8 mouse cellular contexts compared by ENCODE assay signal in the genomic region with DNA sequence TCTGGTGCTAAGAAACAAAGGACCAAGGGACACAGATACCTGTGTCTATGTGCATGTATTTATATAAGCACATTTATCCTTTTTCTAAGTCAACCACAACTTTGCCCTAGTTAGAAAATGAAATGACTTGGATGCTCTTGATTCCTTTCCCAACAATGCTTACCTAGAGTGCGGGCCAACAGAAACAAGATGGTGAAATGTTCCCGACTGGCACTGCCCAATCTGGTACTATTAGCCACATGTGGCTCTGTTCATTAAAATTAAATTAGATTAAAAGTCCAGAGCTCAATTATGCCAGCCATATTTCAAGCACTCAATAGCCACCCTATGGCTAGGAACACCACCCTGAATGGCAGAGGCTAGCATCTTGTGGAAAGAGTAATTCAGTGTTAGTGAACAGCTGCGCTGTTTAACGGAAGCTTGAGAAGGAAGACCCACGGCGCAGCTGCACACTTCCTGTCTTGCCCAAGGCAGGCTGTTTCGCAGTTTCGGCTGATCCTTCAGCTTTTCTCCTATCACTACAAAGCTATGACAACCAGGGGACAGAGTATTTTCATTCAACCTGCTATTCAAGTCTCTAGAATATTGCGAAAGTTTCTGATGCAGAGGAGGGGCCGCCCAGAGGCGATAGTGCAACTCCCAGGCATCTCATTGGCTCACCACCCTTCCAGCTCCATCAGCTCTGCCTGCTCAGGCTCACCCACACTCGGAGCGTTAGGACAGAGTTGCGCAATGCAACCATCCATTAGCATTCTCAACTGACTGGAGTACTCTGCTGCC. TPM values are rescaled to one million over a fixed set of nuclear protein-coding genes. Genes with fewer than 3 reads are reported as not detected.
DNase-seq lines count a peak whose midpoint lies in the region; ATAC-seq lines count a peak whose summit lies in the region.

No protein-coding gene starts in this region.

- no peak overlapping the region for H3K4me2 ChIP-seq in limb, embryonic 15.5 days
- no peak overlapping the region for H3K4me2 ChIP-seq in forebrain, embryonic 16.5 days (ENCODE audit: low read length)

- ATAC-seq in limb, embryonic 15.5 days (ENCODE audit: insufficient number of reproducible peaks, low FRiP score, low TSS enrichment, low read depth) = 0 out of 2 replicates have a peak, but pooled peaks have one; percentile 16
- ATAC-seq in forebrain, embryonic 16.5 days = no peak

- no peaks in the 10 kb centered on the region for H3K9me3 ChIP-seq in limb, embryonic 15.5 days
- H3K9me3 ChIP-seq in forebrain, embryonic 16.5 days (ENCODE audit: control insufficient read depth, low read length) = no peaks in the 10 kb centered on the region

- no peak overlapping the region for H3K27ac ChIP-seq in limb, embryonic 15.5 days
- H3K27ac ChIP-seq in forebrain, embryonic 16.5 days (ENCODE audit: low read length) = no peak overlapping the region

- peak; percentile 38 for DNase-seq in ovary, postnatal 36 days (ENCODE audit: low spot score)
- DNase-seq in ovary, postnatal 14 days (ENCODE audit: low spot score) = no peak
- peak; percentile 11 for DNase-seq in gastrocnemius, postnatal 14 days
- peak; percentile 66 for DNase-seq in naive thymus-derived CD4-positive, alpha-beta T cell, adult 2 months (ENCODE audit: low read depth)
- DNase-seq in cerebellum, postnatal 36 days = no peak
- DNase-seq in left cerebral cortex, adult 9 months (ENCODE audit: low spot score in 2 of 2) = no peak

- no peak overlapping the region for H3K4me3 ChIP-seq in limb, embryonic 15.5 days
- H3K4me3 ChIP-seq in forebrain, embryonic 16.5 days (replicated peaks; ENCODE audit: low read length) = no peak overlapping the region

- no peaks in the 10 kb centered on the region for H3K27me3 ChIP-seq in limb, embryonic 15.5 days
- H3K27me3 ChIP-seq in forebrain, embryonic 16.5 days (replicated peaks; ENCODE audit: control insufficient read depth, insufficient read depth, low read length) = no peaks in the 10 kb centered on the region

- H3K9ac ChIP-seq in limb, embryonic 15.5 days = no peak overlapping the region
- H3K9ac ChIP-seq in forebrain, embryonic 16.5 days (replicated peaks; ENCODE audit: low read depth, low read length) = no peak overlapping the region

- intact Hi-C loops in gastrocnemius, postnatal 14 days (cut with DNase I; ENCODE audit: low total_unique reads) = loop anchor here (5.0 kb wide), 1 partner anchor 167 kb away; no protein-coding TSS in a partner anchor

- 59% methylated on average over 14 of the region's 14 CpGs for WGBS in limb, embryonic 15.5 days
- WGBS in forebrain, embryonic 16.5 days = 72% methylated on average over 14 of the region's 14 CpGs

- H3K36me3 ChIP-seq in limb, embryonic 15.5 days = 0 out of 2 replicates have a peak, but pooled peaks cover 5% of the 10 kb centered on the region
- no peaks in the 10 kb centered on the region for H3K36me3 ChIP-seq in forebrain, embryonic 16.5 days (ENCODE audit: control insufficient read depth, insufficient read depth)

- H3K4me1 ChIP-seq in limb, embryonic 15.5 days = no peaks in the 10 kb centered on the region
- no peaks in the 10 kb centered on the region for H3K4me1 ChIP-seq in forebrain, embryonic 16.5 days (replicated peaks; ENCODE audit: control insufficient read depth, insufficient read depth, low read length)

RNA-seq across cellular contexts. Expression of gene 4930523C07Rik, which starts 34.9 kb away (rescaled TPM):
- total RNA-seq in gastrocnemius, postnatal 14 days (2021) = 1 to 10 TPM; 7.6 to 9.9 TPM
- 19.5 and 28.8 TPM in 2 replicates for polyA plus RNA-seq in limb, embryonic 15.5 days (2015; fragmentation: Nextera tagmentation; extraction: Ambion mirVana)
- polyA plus RNA-seq in forebrain, embryonic 16.5 days (2015; fragmentation: Nextera tagmentation; extraction: Ambion mirVana) = 2.1 and 2.5 TPM in 2 replicates

Comparison
In these comparisons a context has a peak if more than half of its experiments do, and no peak if none do; other contexts are left out.
1. DNase-seq: peak in ovary, postnatal 36 days (single experiment), gastrocnemius, postnatal 14 days (single experiment) and naive thymus-derived CD4-positive, alpha-beta T cell, adult 2 months (single experiment); none in ovary, postnatal 14 days (single experiment), cerebellum, postnatal 36 days (0 of 2) and left cerebral cortex, adult 9 months (0 of 2).